Mouse (Mus musculus): ENCODE measurements around the gene Catsper3. TPM values are rescaled to one million over a fixed set of nuclear protein-coding genes. Genes with fewer than 3 reads are reported as not detected.

The Catsper3 gene
- 0.11 TPM in 1 of 2 replicates, not detected in the other for polyA plus RNA-seq (2015; fragmentation: Nextera tagmentation; extraction: Ambion mirVana)

DNA sequence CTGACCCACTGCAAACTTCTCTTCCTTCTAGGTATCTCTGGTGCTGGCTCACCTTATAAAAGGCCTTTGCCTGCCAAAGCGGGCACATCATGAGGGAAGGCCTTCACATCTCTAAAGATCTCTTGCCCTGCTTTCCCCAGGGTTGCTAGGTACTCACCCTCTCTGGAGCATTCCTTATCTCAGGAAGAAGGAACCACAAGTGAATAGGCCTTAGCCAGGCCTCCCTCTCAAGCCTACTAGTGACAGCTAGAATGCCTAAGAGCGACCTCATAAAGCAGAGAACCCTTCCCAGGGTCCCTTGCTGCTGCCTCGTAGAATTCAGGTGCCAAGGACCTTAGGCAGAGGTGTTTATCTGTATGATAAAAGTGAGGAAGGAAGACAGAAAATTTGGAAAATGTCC, at the start of gene Catsper3:
Catsper3 (plus strand) TSS at position 301 of the 400 bp plus-strand sequence.
- no peaks in the 10 kb centered on the region for H3K9me3 ChIP-seq (replicated peaks; ENCODE audit: control insufficient read depth, low read length)
- no peaks in the 10 kb centered on the region for H3K36me3 ChIP-seq (ENCODE audit: control insufficient read depth, insufficient read depth)
- WGBS, result 76% methylated on average over 3 of the region's 3 CpGs
- no peak within 1 kb of the TSS for H3K9ac ChIP-seq (ENCODE audit: low read length)
- H3K27ac ChIP-seq (ENCODE audit: low read length), result no peak within 1 kb of the TSS
- no peak within 1 kb of the TSS for H3K4me3 ChIP-seq (ENCODE audit: low read length)
- H3K4me2 ChIP-seq (ENCODE audit: low read depth, low read length), result no peak within 1 kb of the TSS
- no peak for ATAC-seq (replicated peaks; ENCODE audit: extremely low read depth, insufficient read depth, low FRiP score)
- no peaks in the 10 kb centered on the region for H3K27me3 ChIP-seq (ENCODE audit: control insufficient read depth, insufficient read depth, low read length)
- H3K4me1 ChIP-seq (ENCODE audit: control insufficient read depth, insufficient read depth, low read length), result no peaks in the 10 kb centered on the region

DNA sequence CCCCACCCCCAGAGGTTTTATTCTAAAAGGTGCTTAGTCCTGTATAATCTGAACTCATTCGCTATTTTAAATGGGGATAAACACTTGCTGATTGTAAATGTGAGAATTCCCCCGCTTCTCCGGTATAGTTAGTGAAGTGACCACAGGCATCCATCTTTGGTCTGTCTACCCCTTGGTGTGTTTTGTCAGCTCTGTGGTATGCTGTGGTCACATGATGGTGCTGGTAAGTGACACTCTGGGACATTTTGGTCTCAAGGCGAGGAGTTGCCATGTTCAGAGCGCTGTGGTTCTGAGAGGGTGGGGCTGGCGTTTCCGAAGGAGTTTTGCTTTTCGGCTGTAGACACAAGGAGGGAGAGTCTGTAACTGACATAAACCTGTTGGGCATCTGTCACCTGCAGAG, 46.5 kb upstream of the Catsper3 start:
- Histone ChIP-seq H3K9me3 (replicated peaks; ENCODE audit: control insufficient read depth, low read length) (no peaks in the 10 kb centered on the region), H3K4me1 (ENCODE audit: control insufficient read depth, insufficient read depth, low read length) (no peaks in the 10 kb centered on the region), H3K27me3 (ENCODE audit: control insufficient read depth, insufficient read depth, low read length) (no peaks in the 10 kb centered on the region), H3K9ac (ENCODE audit: low read length) (no peak overlapping the region), H3K4me3 (ENCODE audit: low read length) (no peak overlapping the region), H3K36me3 (ENCODE audit: control insufficient read depth, insufficient read depth) (no peaks in the 10 kb centered on the region), H3K27ac (ENCODE audit: low read length) (no peak overlapping the region), H3K4me2 (ENCODE audit: low read depth, low read length) (no peak overlapping the region)
- no peak for ATAC-seq (replicated peaks; ENCODE audit: extremely low read depth, insufficient read depth, low FRiP score)
- WGBS, result 80% methylated on average over 8 of the region's 8 CpGs

DNA sequence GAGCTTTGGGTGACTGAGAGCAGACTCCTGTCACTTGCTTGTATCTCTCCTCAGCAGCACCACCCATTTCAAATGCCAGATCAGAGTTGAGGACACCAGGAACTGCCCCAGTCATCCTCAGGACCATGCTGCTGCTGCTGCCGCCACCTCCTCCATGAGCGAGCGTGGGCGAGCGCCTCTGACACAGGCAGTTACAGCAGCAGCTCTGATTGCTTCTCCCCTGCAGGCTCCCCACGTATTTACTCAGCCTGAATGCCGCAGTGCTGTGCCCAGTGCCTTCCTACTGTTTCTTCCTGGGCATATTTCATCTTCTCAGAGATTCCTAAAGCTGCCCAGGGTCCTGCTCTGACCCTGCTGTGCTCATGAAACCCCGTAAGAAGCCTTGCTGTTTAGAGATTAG, 42.1 kb upstream of the Catsper3 start:
- Histone ChIP-seq H3K4me1 (ENCODE audit: control insufficient read depth, insufficient read depth, low read length) (no peaks in the 10 kb centered on the region), H3K27ac (ENCODE audit: low read length) (no peak overlapping the region), H3K36me3 (ENCODE audit: control insufficient read depth, insufficient read depth) (0 out of 2 replicates have a peak, but pooled peaks cover 4% of the 10 kb centered on the region), H3K9ac (ENCODE audit: low read length) (no peak overlapping the region), H3K9me3 (replicated peaks; ENCODE audit: control insufficient read depth, low read length) (no peaks in the 10 kb centered on the region), H3K4me2 (ENCODE audit: low read depth, low read length) (no peak overlapping the region), H3K4me3 (ENCODE audit: low read length) (no peak overlapping the region), H3K27me3 (ENCODE audit: control insufficient read depth, insufficient read depth, low read length) (no peaks in the 10 kb centered on the region)
- WGBS, result 59% methylated on average over 8 of the region's 8 CpGs
- no peak for ATAC-seq (replicated peaks; ENCODE audit: extremely low read depth, insufficient read depth, low FRiP score)

DNA sequence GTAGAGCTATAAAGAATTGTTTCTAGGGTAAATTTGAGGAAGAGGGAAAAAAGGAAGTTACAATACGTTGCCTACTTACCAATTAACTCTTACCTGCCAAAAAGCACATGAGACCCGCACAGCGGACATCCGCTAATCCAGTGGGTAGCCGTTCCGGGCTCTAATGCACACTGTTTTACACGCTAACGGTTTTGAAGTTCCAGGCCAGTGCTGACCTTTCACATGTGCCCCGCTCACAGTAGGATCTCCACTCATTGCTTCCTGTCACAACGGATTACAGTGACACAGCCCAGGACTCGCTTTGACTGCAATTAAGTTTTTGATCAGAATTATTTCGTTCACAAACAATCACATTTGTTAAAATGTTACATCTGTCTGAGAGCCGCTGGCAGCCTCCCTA, 30.0 kb upstream of the Catsper3 start:
- ATAC-seq (replicated peaks; ENCODE audit: extremely low read depth, insufficient read depth, low FRiP score), result no peak

DNA sequence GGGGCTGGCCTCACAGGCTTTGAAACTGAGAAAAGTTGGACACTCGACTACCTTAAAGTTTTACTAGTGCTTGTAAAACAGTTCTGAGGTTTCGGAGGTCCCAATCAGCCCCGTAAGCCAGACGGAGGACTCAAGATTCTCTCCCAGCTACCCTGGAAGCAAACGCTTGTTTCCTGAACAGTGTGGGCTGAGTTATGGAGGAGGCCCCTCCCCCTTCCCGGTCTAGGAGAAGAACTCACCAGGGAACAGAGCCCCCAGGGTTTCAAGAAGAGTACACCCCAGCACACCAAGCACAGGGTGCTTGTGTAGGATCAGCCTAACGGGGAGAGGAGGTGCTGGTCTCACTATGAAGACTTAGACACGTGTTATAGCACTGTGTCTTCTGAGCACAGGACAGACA, 27.6 kb upstream of the Catsper3 start:
- H3K27me3 ChIP-seq (ENCODE audit: control insufficient read depth, insufficient read depth, low read length), result no peaks in the 10 kb centered on the region
- H3K4me1 ChIP-seq (ENCODE audit: control insufficient read depth, insufficient read depth, low read length), result peaks cover 6% of the 10 kb centered on the region
- WGBS, result 43% methylated on average over 8 of the region's 8 CpGs
- H3K4me2 ChIP-seq (ENCODE audit: low read depth, low read length), result peak overlapping the region; percentile 47
- no peaks in the 10 kb centered on the region for H3K9me3 ChIP-seq (replicated peaks; ENCODE audit: control insufficient read depth, low read length)
- peak overlapping the region; percentile 65 for H3K9ac ChIP-seq (ENCODE audit: low read length)
- H3K4me3 ChIP-seq (ENCODE audit: low read length), result peak overlapping the region; percentile 29; the same call in 1 of the 2 replicates
- no peak for ATAC-seq (replicated peaks; ENCODE audit: extremely low read depth, insufficient read depth, low FRiP score)
- no peak overlapping the region for H3K27ac ChIP-seq (ENCODE audit: low read length)
- no peaks in the 10 kb centered on the region for H3K36me3 ChIP-seq (ENCODE audit: control insufficient read depth, insufficient read depth)

More for the DNA sequence above, 30.0 kb upstream of the Catsper3 start:
- 76% methylated on average over 13 of the region's 13 CpGs for WGBS
- no peak overlapping the region for H3K4me2 ChIP-seq (ENCODE audit: low read depth, low read length)
- no peak overlapping the region for H3K9ac ChIP-seq (ENCODE audit: low read length)
- H3K36me3 ChIP-seq (ENCODE audit: control insufficient read depth, insufficient read depth), result no peaks in the 10 kb centered on the region
- peaks cover 2% of the 10 kb centered on the region; the same call in 1 of the 2 replicates for H3K4me1 ChIP-seq (ENCODE audit: control insufficient read depth, insufficient read depth, low read length)
- H3K27ac ChIP-seq (ENCODE audit: low read length), result no peak overlapping the region
- H3K9me3 ChIP-seq (replicated peaks; ENCODE audit: control insufficient read depth, low read length), result no peaks in the 10 kb centered on the region
- H3K4me3 ChIP-seq (ENCODE audit: low read length), result no peak overlapping the region
- H3K27me3 ChIP-seq (ENCODE audit: control insufficient read depth, insufficient read depth, low read length), result no peaks in the 10 kb centered on the region

DNA sequence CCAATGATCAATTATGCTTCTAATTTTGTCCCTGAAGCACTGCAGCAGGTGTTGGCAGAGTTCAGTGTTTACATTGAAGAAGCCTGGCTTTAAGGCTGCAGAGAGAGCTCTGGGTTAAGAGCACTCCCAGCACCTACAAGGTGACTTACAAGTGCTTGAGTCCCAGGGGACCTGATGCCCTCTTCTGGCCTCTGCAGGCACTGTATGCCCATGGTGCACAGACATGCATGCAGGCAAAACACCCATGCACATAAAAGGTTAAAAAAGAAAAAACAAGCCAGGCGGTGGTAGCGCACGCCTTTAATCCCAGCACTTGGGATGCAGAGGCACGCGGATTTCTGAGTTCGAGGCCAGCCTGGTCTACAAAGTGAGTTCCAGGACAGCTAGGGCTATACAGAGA, 26.7 kb upstream of the Catsper3 start:
- no peak overlapping the region for H3K9ac ChIP-seq (ENCODE audit: low read length)
- H3K27me3 ChIP-seq (ENCODE audit: control insufficient read depth, insufficient read depth, low read length), result no peaks in the 10 kb centered on the region
- peaks cover 6% of the 10 kb centered on the region for H3K4me1 ChIP-seq (ENCODE audit: control insufficient read depth, insufficient read depth, low read length)
- ATAC-seq (replicated peaks; ENCODE audit: extremely low read depth, insufficient read depth, low FRiP score), result no peak
- 89% methylated on average over 6 of the region's 6 CpGs for WGBS
- H3K27ac ChIP-seq (ENCODE audit: low read length), result no peak overlapping the region
- H3K9me3 ChIP-seq (replicated peaks; ENCODE audit: control insufficient read depth, low read length), result no peaks in the 10 kb centered on the region
- no peak overlapping the region for H3K4me3 ChIP-seq (ENCODE audit: low read length)
- no peaks in the 10 kb centered on the region for H3K36me3 ChIP-seq (ENCODE audit: control insufficient read depth, insufficient read depth)
- no peak overlapping the region for H3K4me2 ChIP-seq (ENCODE audit: low read depth, low read length)

DNA sequence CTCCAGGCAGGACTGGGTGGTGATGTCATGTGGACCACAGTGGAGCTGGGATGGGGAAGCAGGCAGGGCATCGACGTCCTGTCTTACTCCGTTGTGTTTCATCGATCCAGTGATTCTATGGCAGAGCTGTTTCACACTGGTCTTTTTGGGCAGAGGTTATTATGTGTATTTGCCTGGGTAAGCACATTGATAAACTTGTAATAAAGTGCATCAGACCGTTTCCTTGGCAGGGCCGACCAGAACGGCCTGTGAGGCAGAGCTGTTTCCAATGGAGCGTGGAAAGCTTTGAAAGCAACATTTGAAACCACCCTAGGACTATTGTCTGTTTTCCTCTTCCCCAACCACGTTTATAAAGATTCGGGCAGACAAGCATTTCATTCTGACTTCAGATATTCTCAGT, 23.8 kb upstream of the Catsper3 start:
- no peaks in the 10 kb centered on the region for H3K36me3 ChIP-seq (ENCODE audit: control insufficient read depth, insufficient read depth)
- peaks cover 6% of the 10 kb centered on the region for H3K4me1 ChIP-seq (ENCODE audit: control insufficient read depth, insufficient read depth, low read length)
- no peak overlapping the region for H3K27ac ChIP-seq (ENCODE audit: low read length)
- H3K4me3 ChIP-seq (ENCODE audit: low read length), result no peak overlapping the region
- no peaks in the 10 kb centered on the region for H3K27me3 ChIP-seq (ENCODE audit: control insufficient read depth, insufficient read depth, low read length)
- H3K9me3 ChIP-seq (replicated peaks; ENCODE audit: control insufficient read depth, low read length), result no peaks in the 10 kb centered on the region
- peak overlapping the region; percentile 2; the same call in 1 of the 2 replicates for H3K4me2 ChIP-seq (ENCODE audit: low read depth, low read length)
- no peak for ATAC-seq (replicated peaks; ENCODE audit: extremely low read depth, insufficient read depth, low FRiP score)
- 63% methylated on average over 10 of the region's 10 CpGs for WGBS
- H3K9ac ChIP-seq (ENCODE audit: low read length), result no peak overlapping the region

DNA sequence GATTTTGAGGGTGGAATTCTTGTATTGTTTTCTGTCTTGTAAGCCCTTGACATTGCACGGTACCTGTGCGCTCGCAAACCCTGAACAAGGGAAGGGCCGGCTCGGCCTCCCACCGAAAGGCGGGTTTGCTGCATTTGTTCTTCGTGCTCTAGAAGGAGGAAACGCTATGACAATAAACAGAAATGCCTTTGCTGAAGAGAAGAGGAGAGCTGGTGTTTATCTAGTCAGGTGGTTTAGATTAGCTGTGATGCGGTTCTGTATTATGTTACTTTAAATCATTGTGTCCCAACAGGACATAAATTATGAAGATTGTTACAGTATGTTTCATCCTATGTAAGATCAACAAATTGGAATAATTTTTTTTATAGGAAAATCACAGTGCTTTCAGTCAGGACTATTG, 22.9 kb upstream of the Catsper3 start:
- Histone ChIP-seq H3K4me1 (ENCODE audit: control insufficient read depth, insufficient read depth, low read length) (peaks cover 6% of the 10 kb centered on the region), H3K27ac (ENCODE audit: low read length) (no peak overlapping the region), H3K4me3 (ENCODE audit: low read length) (no peak overlapping the region), H3K27me3 (ENCODE audit: control insufficient read depth, insufficient read depth, low read length) (no peaks in the 10 kb centered on the region), H3K4me2 (ENCODE audit: low read depth, low read length) (no peak overlapping the region), H3K9me3 (replicated peaks; ENCODE audit: control insufficient read depth, low read length) (no peaks in the 10 kb centered on the region), H3K36me3 (ENCODE audit: control insufficient read depth, insufficient read depth) (no peaks in the 10 kb centered on the region), H3K9ac (ENCODE audit: low read length) (no peak overlapping the region)
- WGBS, result 80% methylated on average over 10 of the region's 10 CpGs
- no peak for ATAC-seq (replicated peaks; ENCODE audit: extremely low read depth, insufficient read depth, low FRiP score)

DNA sequence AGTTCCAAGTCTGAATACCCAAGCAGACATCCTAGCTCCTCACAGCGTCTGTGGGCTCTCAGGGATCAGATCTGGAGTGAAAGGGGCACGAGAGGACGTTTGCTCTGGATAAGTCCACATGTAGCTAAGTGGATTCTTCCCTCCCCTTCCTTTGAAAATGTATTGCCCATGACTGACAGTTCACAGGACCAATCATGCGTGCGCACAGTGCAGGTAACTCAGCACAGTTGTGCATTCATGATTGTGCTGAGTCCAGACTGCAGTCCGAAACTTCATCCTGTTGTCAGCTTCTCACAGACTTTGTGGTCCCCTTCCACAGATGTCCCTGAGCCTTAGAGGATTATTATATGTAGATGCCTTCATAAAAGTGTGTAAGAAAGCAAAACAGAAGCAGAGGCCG, 10.0 kb upstream of the Catsper3 start:
- 84% methylated on average over 7 of the region's 7 CpGs for WGBS
- no peak for ATAC-seq (replicated peaks; ENCODE audit: extremely low read depth, insufficient read depth, low FRiP score)

More for the DNA sequence above, 10.0 kb upstream of the Catsper3 start:
- H3K27me3 ChIP-seq (ENCODE audit: control insufficient read depth, insufficient read depth, low read length), result no peaks in the 10 kb centered on the region
- no peak overlapping the region for H3K9ac ChIP-seq (ENCODE audit: low read length)
- H3K4me1 ChIP-seq (ENCODE audit: control insufficient read depth, insufficient read depth, low read length), result no peaks in the 10 kb centered on the region
- no peak overlapping the region for H3K4me3 ChIP-seq (ENCODE audit: low read length)
- no peak overlapping the region for H3K4me2 ChIP-seq (ENCODE audit: low read depth, low read length)
- 0 out of 2 replicates have a peak, but pooled peaks cover 2% of the 10 kb centered on the region for H3K36me3 ChIP-seq (ENCODE audit: control insufficient read depth, insufficient read depth)
- no peak overlapping the region for H3K27ac ChIP-seq (ENCODE audit: low read length)
- no peaks in the 10 kb centered on the region for H3K9me3 ChIP-seq (replicated peaks; ENCODE audit: control insufficient read depth, low read length)

All from heart, embryonic 16.5 days (tissue).